Mouse (Mus musculus) embryonic facial prominence, embryonic 10.5 days (tissue): ENCODE data around the gene Ntrk3. TPM values are rescaled to one million over a fixed set of nuclear protein-coding genes. Genes with fewer than 3 reads are reported as not detected.
A peak's percentile ranks its signal among the peaks of the same experiment; 100 is the strongest.

Experiments
- DNase-seq: peaks from one replicate; pipeline ENCODE4 v3.0.0-alpha.2; 2017; ENCODE audit warnings: low spot score
- H3K27ac ChIP-seq: fragments of 300-500 bp; sonication (generic); replicated peaks from 2 replicates; pipeline ENCODE4 v1.5.1; 2016; ENCODE audit warnings: mild to moderate bottlenecking
- H3K27me3 ChIP-seq: fragments of 300-500 bp; sonication (generic); replicated peaks from 2 replicates; pipeline ENCODE4 v1.6.1; 2016; ENCODE audit warnings: low read depth, mild to moderate bottlenecking; ENCODE audit not compliant: poor library complexity, severe bottlenecking
- H3K36me3 ChIP-seq: fragments of 300-500 bp; sonication (generic); replicated peaks from 2 replicates; pipeline ENCODE4 v1.6.1; 2016; ENCODE audit warnings: mild to moderate bottlenecking, moderate library complexity
- H3K4me1 ChIP-seq: fragments of 300-500 bp; sonication (generic); 2 replicates; pipeline ENCODE4 v1.6.1; 2016
- H3K4me3 ChIP-seq: fragments of 300-500 bp; sonication (generic); 2 replicates; pipeline ENCODE4 v1.5.1; 2016; ENCODE audit warnings: mild to moderate bottlenecking, moderate library complexity
- H3K9me3 ChIP-seq: fragments of 300-500 bp; sonication (generic); 2 replicates; pipeline ENCODE4 v1.6.1; 2016; ENCODE audit warnings: mild to moderate bottlenecking
- whole genome bisulfite sequencing: fragments of 180-500 bp; shearing (Covaris S2); methylation state at CpG from one replicate; pipeline ENCODE4 v1.1.7; 2016; 5-methylcytosine and 5-hydroxymethylcytosine counted together
- polyA plus RNA-seq: library from polyadenylated mRNA; unstranded; fragments of >200 nt; fragmentation: Nextera tagmentation; extraction: Ambion mirVana; gene quantifications from 2 replicates; pipeline ENCODE4 v1.2.1, GENCODE M21; 2016

Gene Ntrk3
- polyA plus RNA-seq, 1 experiment from 2014 or later = 1.9 TPM

- DNase-seq = no peak
- no peaks in the 10 kb centered on the region for H3K36me3 ChIP-seq
- H3K27ac ChIP-seq = no peak overlapping the region
- WGBS = 90% methylated on average over 3 of the region's 3 CpGs
- H3K4me1 ChIP-seq = no peaks in the 10 kb centered on the region
- H3K27me3 ChIP-seq = no peaks in the 10 kb centered on the region
- H3K9me3 ChIP-seq = no peaks in the 10 kb centered on the region
- no peak overlapping the region for H3K4me3 ChIP-seq
Observed at GRCm38 (mm10) chr7:78519689-78520088, 218.1 kb downstream of the Ntrk3 start.

GRCm38 (mm10) chr7:78518760-78519363 is 218.9 kb downstream of the Ntrk3 start:
- WGBS = 87% methylated on average over 5 of the region's 5 CpGs
- Histone ChIP-seq H3K27me3 (no peaks in the 10 kb centered on the region), H3K27ac (no peak overlapping the region), H3K36me3 (no peaks in the 10 kb centered on the region), H3K9me3 (no peaks in the 10 kb centered on the region), H3K4me1 (no peaks in the 10 kb centered on the region), H3K4me3 (no peak overlapping the region)
- DNase-seq = no peak

GRCm38 (mm10) chr7:78515042-78515609 is 222.7 kb downstream of the Ntrk3 start:
- DNase-seq = peak; percentile 9
- Histone ChIP-seq H3K27ac (no peak overlapping the region), H3K4me1 (no peaks in the 10 kb centered on the region), H3K27me3 (no peaks in the 10 kb centered on the region), H3K36me3 (no peaks in the 10 kb centered on the region), H3K4me3 (no peak overlapping the region), H3K9me3 (no peaks in the 10 kb centered on the region)
- 54% methylated on average over 7 of the region's 7 CpGs for WGBS

- H3K36me3 ChIP-seq = no peaks in the 10 kb centered on the region
Observed at GRCm38 (mm10) chr7:78507032-78507611, 230.7 kb downstream of the Ntrk3 start.

GRCm38 (mm10) chr7:78500863-78501262 is 236.9 kb downstream of the Ntrk3 start:
- Histone ChIP-seq H3K4me3 (no peak overlapping the region), H3K4me1 (no peaks in the 10 kb centered on the region)

More at GRCm38 (mm10) chr7:78507032-78507611, 230.7 kb downstream of the Ntrk3 start:
- H3K4me3 ChIP-seq = no peak overlapping the region
- H3K9me3 ChIP-seq = no peaks in the 10 kb centered on the region
- H3K27ac ChIP-seq = no peak overlapping the region
- WGBS = 81% methylated on average over 2 of the region's 2 CpGs
- no peak for DNase-seq
- H3K4me1 ChIP-seq = no peaks in the 10 kb centered on the region
- no peaks in the 10 kb centered on the region for H3K27me3 ChIP-seq

GRCm38 (mm10) chr7:78499970-78500369 is 237.8 kb downstream of the Ntrk3 start:
- Histone ChIP-seq H3K4me1 (no peaks in the 10 kb centered on the region), H3K27ac (no peak overlapping the region), H3K4me3 (no peak overlapping the region), H3K9me3 (no peaks in the 10 kb centered on the region), H3K36me3 (no peaks in the 10 kb centered on the region), H3K27me3 (no peaks in the 10 kb centered on the region)
- DNase-seq = no peak
- WGBS = 78% methylated on average over 1 of the region's 1 CpGs

More at GRCm38 (mm10) chr7:78500863-78501262, 236.9 kb downstream of the Ntrk3 start:
- no peaks in the 10 kb centered on the region for H3K27me3 ChIP-seq
- no peak overlapping the region for H3K27ac ChIP-seq
- 89% methylated on average over 5 of the region's 5 CpGs for WGBS
- no peak for DNase-seq
- H3K9me3 ChIP-seq = no peaks in the 10 kb centered on the region
- no peaks in the 10 kb centered on the region for H3K36me3 ChIP-seq

- Histone ChIP-seq H3K4me3 (no peak overlapping the region), H3K9me3 (no peaks in the 10 kb centered on the region), H3K27ac (no peak overlapping the region), H3K36me3 (no peaks in the 10 kb centered on the region), H3K4me1 (no peaks in the 10 kb centered on the region), H3K27me3 (no peaks in the 10 kb centered on the region)
- 85% methylated on average over 4 of the region's 4 CpGs for WGBS
- DNase-seq = no peak
Observed at GRCm38 (mm10) chr7:78498356-78498755, 239.5 kb downstream of the Ntrk3 start.

- Histone ChIP-seq H3K36me3 (no peaks in the 10 kb centered on the region), H3K27me3 (no peaks in the 10 kb centered on the region), H3K27ac (no peak overlapping the region), H3K9me3 (no peaks in the 10 kb centered on the region), H3K4me3 (no peak overlapping the region), H3K4me1 (no peaks in the 10 kb centered on the region)
- DNase-seq = peak; percentile 64
- WGBS = 43% methylated on average over 7 of the region's 7 CpGs
Observed at GRCm38 (mm10) chr7:78497819-78498218, 240.0 kb downstream of the Ntrk3 start.

GRCm38 (mm10) chr7:78493591-78493990 is 244.2 kb downstream of the Ntrk3 start:
- peaks cover 6% of the 10 kb centered on the region for H3K4me1 ChIP-seq
- DNase-seq = no peak
- no peaks in the 10 kb centered on the region for H3K27me3 ChIP-seq
- no peaks in the 10 kb centered on the region for H3K36me3 ChIP-seq
- no peak overlapping the region for H3K4me3 ChIP-seq
- H3K9me3 ChIP-seq = no peaks in the 10 kb centered on the region
- 90% methylated on average over 7 of the region's 7 CpGs for WGBS
- H3K27ac ChIP-seq = no peak overlapping the region

GRCm38 (mm10) chr7:78491176-78491575 is 246.6 kb downstream of the Ntrk3 start:
- DNase-seq = peak; percentile 9
- Histone ChIP-seq H3K36me3 (no peaks in the 10 kb centered on the region), H3K27ac (no peak overlapping the region), H3K27me3 (no peaks in the 10 kb centered on the region), H3K4me3 (no peak overlapping the region), H3K9me3 (no peaks in the 10 kb centered on the region), H3K4me1 (peaks cover 6% of the 10 kb centered on the region)
- WGBS = 56% methylated on average over 7 of the region's 7 CpGs

GRCm38 (mm10) chr7:78484290-78484689 is 253.5 kb downstream of the Ntrk3 start:
- no peaks in the 10 kb centered on the region for H3K36me3 ChIP-seq
- no peak overlapping the region for H3K27ac ChIP-seq
- no peaks in the 10 kb centered on the region for H3K27me3 ChIP-seq
- no peaks in the 10 kb centered on the region for H3K9me3 ChIP-seq
- 87% methylated on average over 2 of the region's 2 CpGs for WGBS
- H3K4me1 ChIP-seq = no peaks in the 10 kb centered on the region
- H3K4me3 ChIP-seq = no peak overlapping the region
- no peak for DNase-seq

- H3K4me3 ChIP-seq = no peak overlapping the region
- DNase-seq = no peak
- no peaks in the 10 kb centered on the region for H3K36me3 ChIP-seq
- H3K27ac ChIP-seq = no peak overlapping the region
- H3K27me3 ChIP-seq = no peaks in the 10 kb centered on the region
- H3K4me1 ChIP-seq = no peaks in the 10 kb centered on the region
- 82% methylated on average over 3 of the region's 3 CpGs for whole genome bisulfite sequencing
- no peaks in the 10 kb centered on the region for H3K9me3 ChIP-seq
Observed at GRCm38 (mm10) chr7:78483729-78484128, 254.1 kb downstream of the Ntrk3 start.

- Histone ChIP-seq H3K36me3 (no peaks in the 10 kb centered on the region), H3K4me1 (no peaks in the 10 kb centered on the region), H3K27me3 (no peaks in the 10 kb centered on the region), H3K27ac (no peak overlapping the region), H3K9me3 (no peaks in the 10 kb centered on the region), H3K4me3 (no peak overlapping the region)
- 83% methylated on average over 2 of the region's 2 CpGs for WGBS
- DNase-seq = no peak
Observed at GRCm38 (mm10) chr7:78483061-78483460, 254.8 kb downstream of the Ntrk3 start.
